Mouse (Mus musculus) embryonic facial prominence, embryonic 15.5 days (tissue): ENCODE measurements around the gene Dnttip1. TPM values are rescaled to one million over a fixed set of nuclear protein-coding genes. Genes with fewer than 3 reads are reported as not detected.

Experiments used
- ATAC-seq: fragments of 200-750 bp; cut with Nextera tagmentation; 2 replicates; pipeline ENCODE4 v1.8.0; 2017; ENCODE audit warnings: low read depth, moderate TSS enrichment; ENCODE audit not compliant: insufficient number of reproducible peaks, low FRiP score, low TSS enrichment
- H3K27ac ChIP-seq: fragments of 300-500 bp; sonication (generic); replicated peaks from 2 replicates; pipeline ENCODE4 v1.5.1; 2015; ENCODE audit warnings: mild to moderate bottlenecking, inconsistent platforms
- H3K27me3 ChIP-seq: fragments of 300-500 bp; sonication (generic); 2 replicates; pipeline ENCODE4 v1.6.1; 2015; ENCODE audit warnings: inconsistent platforms
- H3K36me3 ChIP-seq: fragments of 300-500 bp; sonication (generic); 2 replicates; pipeline ENCODE4 v1.6.1; 2015; ENCODE audit warnings: mild to moderate bottlenecking, inconsistent platforms
- H3K4me1 ChIP-seq: fragments of 300-500 bp; sonication (generic); 2 replicates; pipeline ENCODE4 v1.6.1; 2015; ENCODE audit warnings: inconsistent platforms
- H3K4me2 ChIP-seq: fragments of 300-500 bp; sonication (generic); replicated peaks from 2 replicates; pipeline ENCODE4 v1.6.1; 2015; ENCODE audit warnings: mild to moderate bottlenecking, inconsistent platforms
- H3K4me3 ChIP-seq: fragments of 300-500 bp; sonication (generic); replicated peaks from 2 replicates; pipeline ENCODE4 v1.5.1; 2015; ENCODE audit warnings: mild to moderate bottlenecking, inconsistent platforms
- H3K9ac ChIP-seq: fragments of 300-500 bp; sonication (generic); 2 replicates; pipeline ENCODE4 v1.6.1; 2015; ENCODE audit warnings: inconsistent platforms
- H3K9me3 ChIP-seq: fragments of 300-500 bp; sonication (generic); replicated peaks from 2 replicates; pipeline ENCODE4 v1.6.1; 2016; ENCODE audit warnings: inconsistent platforms
- WGBS: fragments of 180-500 bp; shearing (Covaris S2); methylation state at CpG from one replicate; pipeline ENCODE4 v1.1.7; 2015; 5-methylcytosine and 5-hydroxymethylcytosine counted together
- polyA plus RNA-seq: library from polyadenylated mRNA; unstranded; fragments of >200 nt; fragmentation: Nextera tagmentation; extraction: Ambion mirVana; gene quantifications from 2 replicates; pipeline ENCODE4 v1.2.1, GENCODE M21; 2015

Dnttip1 gene
- polyA plus RNA-seq, 1 experiment from 2014 or later = 66.3 TPM

DNA sequence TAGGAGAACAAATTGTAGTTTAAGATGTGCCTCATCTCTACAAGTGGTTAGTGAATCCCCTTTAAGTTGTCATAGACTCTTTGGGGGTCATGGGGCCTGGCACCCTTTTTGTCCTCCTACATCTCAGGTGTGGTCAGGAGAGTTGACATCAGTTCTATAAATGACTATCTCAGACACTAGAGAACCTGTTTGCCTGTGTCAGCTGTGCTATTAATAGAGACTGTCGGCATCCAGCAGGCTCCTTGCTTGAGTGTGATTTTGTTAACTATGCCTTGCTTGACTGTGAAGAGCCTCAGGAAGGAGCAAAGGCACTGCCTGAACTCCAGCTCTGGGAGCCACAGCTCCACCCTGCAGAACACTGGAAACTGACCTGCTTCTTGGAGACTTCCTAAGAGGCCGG, 9.0 kb downstream of the Dnttip1 start:
- Histone ChIP-seq H3K27me3 (no peaks in the 10 kb centered on the region), H3K36me3 (peaks cover 95% of the 10 kb centered on the region)
- no peak for ATAC-seq

DNA sequence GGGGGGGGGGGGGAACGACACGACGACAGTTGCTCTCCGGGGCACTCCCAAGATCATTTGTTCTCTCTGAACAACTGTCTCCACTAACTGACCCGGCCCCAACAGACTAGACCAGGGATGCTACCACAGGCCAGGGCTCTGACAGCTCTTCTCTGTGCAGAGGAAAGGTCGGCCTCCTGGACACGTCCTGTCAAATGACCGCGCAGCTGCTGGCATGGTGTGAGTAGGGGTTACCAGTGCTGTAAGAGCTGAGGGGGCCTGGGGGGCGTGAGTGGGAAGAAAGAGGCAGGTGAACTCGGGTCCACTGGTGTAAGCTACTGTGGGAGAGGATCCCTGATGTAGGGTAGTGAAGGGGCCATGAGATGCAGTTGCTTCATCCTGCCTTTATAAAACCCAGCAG, 12.1 kb downstream of the Dnttip1 start:
- Histone ChIP-seq H3K4me1 (no peaks in the 10 kb centered on the region), H3K36me3 (peaks cover 98% of the 10 kb centered on the region), H3K9ac (no peak overlapping the region), H3K4me2 (no peak overlapping the region), H3K4me3 (no peak overlapping the region), H3K9me3 (no peaks in the 10 kb centered on the region), H3K27me3 (no peaks in the 10 kb centered on the region), H3K27ac (no peak overlapping the region)
- WGBS = 89% methylated on average over 11 of the region's 11 CpGs
- ATAC-seq = no peak

More for the DNA sequence above, 9.0 kb downstream of the Dnttip1 start:
- WGBS = 89% methylated on average over 2 of the region's 2 CpGs
- no peak overlapping the region for H3K4me3 ChIP-seq
- no peak overlapping the region for H3K4me2 ChIP-seq
- no peak overlapping the region for H3K9ac ChIP-seq
- H3K4me1 ChIP-seq = no peaks in the 10 kb centered on the region
- no peaks in the 10 kb centered on the region for H3K9me3 ChIP-seq
- H3K27ac ChIP-seq = no peak overlapping the region

DNA sequence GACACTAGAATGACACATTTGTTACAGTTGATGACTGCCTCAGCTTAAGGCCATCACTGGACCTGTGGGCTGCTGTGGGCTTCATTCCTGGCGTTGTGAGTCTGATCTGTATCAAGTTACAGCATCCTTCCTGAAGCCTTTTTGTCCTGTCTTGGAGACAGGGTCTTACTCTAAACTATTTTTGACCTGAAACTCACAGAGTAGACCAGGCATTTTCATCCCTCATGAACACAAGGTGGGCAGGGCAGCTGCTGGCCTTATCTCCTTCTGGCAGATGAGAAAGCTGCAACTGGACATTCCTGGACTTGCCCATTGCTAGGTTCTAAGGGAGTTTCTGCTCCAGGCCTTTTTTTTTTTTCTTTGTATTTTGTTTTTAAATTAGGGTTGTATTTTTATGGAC, 12.9 kb downstream of the Dnttip1 start:
- H3K4me1 ChIP-seq = no peaks in the 10 kb centered on the region
- H3K4me3 ChIP-seq = no peak overlapping the region
- no peak overlapping the region for H3K4me2 ChIP-seq
- H3K27ac ChIP-seq = no peak overlapping the region
- ATAC-seq = no peak
- WGBS = 48% methylated on average over 1 of the region's 1 CpGs
- no peaks in the 10 kb centered on the region for H3K27me3 ChIP-seq
- H3K36me3 ChIP-seq = peaks cover 99% of the 10 kb centered on the region
- H3K9ac ChIP-seq = no peak overlapping the region
- H3K9me3 ChIP-seq = no peaks in the 10 kb centered on the region

DNA sequence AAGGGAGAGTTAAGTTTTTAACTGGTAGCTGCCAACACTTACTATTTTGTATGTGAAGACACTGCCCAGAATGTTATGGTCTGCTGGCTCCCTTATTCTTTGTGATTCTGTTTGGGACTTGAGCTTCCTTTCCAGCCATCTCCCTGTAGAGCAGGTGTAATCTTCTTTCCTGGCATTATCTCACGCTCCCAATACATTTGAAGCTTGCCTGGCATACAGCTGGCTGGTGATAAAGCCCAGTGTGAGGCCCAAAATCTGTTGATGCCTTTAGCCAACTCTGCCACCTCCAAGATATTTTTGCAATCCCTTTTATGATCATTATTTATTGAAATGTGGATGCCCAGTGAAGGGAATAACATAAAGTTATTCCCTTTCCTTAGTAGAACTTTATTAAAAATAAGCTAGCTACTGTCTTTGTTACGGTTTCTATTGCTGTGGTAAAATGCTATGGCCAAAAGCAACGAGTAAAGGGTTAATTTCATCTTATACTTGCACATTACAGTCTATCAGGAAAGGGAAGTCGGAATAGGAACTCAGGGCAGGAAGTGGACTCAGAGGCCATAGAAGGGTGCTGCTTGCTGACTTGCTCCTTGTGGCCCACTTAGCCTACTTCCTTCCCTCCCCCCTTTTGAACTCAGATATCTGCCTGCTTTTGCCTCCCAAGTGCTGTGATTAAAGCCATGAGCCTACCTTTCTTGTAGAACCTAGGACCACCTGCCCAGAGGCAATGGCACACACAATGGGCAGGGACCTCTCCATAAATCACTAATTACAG, 14.5 kb downstream of the Dnttip1 start:
- H3K4me1 ChIP-seq = no peaks in the 10 kb centered on the region
- peaks cover 92% of the 10 kb centered on the region for H3K36me3 ChIP-seq
- no peaks in the 10 kb centered on the region for H3K27me3 ChIP-seq
- no peak overlapping the region for H3K9ac ChIP-seq
- no peak overlapping the region for H3K4me3 ChIP-seq
- no peak overlapping the region for H3K4me2 ChIP-seq
- H3K9me3 ChIP-seq = no peaks in the 10 kb centered on the region
- ATAC-seq = no peak
- WGBS = 76% methylated on average over 4 of the region's 4 CpGs
- H3K27ac ChIP-seq = no peak overlapping the region

DNA sequence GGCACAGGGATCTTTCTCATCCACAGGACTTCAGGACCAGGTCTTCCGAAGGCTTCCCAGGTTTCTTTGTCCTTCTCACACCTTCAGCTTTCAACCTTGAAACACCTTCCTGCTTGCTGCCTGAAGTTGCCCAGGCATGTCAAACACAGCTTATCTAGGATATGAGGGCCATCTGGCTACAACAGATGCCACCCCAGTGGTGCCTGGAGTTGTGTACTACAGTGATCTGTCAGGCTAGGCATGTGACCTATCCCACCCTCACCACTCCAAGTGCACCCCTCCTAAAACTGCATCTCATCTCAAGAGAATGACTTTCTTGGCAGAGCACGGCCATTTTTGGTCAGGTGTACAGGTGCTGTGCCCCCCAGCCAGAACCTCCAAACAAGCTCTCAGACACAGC, 15.7 kb downstream of the Dnttip1 start:
- WGBS = 90% methylated on average over 2 of the region's 2 CpGs
- no peak overlapping the region for H3K4me2 ChIP-seq
- H3K36me3 ChIP-seq = peaks cover 92% of the 10 kb centered on the region
- no peaks in the 10 kb centered on the region for H3K4me1 ChIP-seq
- H3K27me3 ChIP-seq = no peaks in the 10 kb centered on the region
- no peak overlapping the region for H3K27ac ChIP-seq
- no peak for ATAC-seq
- H3K9ac ChIP-seq = no peak overlapping the region
- no peak overlapping the region for H3K4me3 ChIP-seq
- H3K9me3 ChIP-seq = no peaks in the 10 kb centered on the region

DNA sequence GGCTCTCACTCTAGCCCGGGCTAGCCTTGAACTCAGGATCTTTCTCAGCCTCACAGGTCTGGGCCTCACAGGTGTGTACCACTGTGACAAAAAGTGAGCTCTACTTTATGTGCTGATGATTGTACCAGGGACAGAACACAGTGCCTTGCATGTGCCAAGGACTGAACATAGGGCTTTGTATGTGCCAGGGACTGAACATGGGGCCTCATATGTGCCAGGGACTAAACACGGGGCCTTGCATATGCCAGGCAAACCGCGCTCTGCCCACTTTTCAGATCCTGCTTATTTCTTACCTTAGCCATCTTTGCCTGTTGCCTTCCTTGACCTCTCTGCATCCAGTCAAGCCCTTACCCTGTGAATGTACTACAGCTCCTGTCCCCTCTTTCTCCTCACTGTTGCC, 16.2 kb downstream of the Dnttip1 start:
- Histone ChIP-seq H3K4me2 (no peak overlapping the region), H3K36me3 (peaks cover 92% of the 10 kb centered on the region), H3K9ac (no peak overlapping the region), H3K9me3 (no peaks in the 10 kb centered on the region), H3K4me3 (no peak overlapping the region), H3K27me3 (no peaks in the 10 kb centered on the region), H3K4me1 (no peaks in the 10 kb centered on the region), H3K27ac (no peak overlapping the region)
- ATAC-seq = no peak
- 95% methylated on average over 4 of the region's 4 CpGs for WGBS

DNA sequence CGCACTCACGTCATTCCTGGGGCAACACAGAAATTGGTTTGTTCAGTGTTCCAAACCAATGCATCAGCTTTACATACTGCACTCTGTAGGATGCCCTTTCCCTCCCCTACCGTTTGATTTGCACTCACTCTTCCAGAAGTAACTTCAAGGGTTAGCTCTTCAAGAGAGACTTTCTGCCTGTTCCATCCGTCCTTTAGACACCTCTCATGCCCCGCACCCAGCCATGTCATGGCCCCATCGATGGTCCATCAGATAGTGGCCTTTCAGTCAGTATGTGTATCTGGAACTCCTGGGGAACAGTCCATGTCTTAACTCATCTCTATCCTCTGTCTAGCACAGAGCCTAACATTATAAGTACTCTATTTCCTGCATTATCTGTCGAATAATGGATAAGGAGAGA, 16.8 kb downstream of the Dnttip1 start:
- H3K27me3 ChIP-seq = no peaks in the 10 kb centered on the region
- no peak for ATAC-seq
- H3K27ac ChIP-seq = no peak overlapping the region
- no peak overlapping the region for H3K9ac ChIP-seq
- H3K4me2 ChIP-seq = no peak overlapping the region
- H3K4me3 ChIP-seq = no peak overlapping the region
- H3K4me1 ChIP-seq = no peaks in the 10 kb centered on the region
- WGBS = 88% methylated on average over 7 of the region's 7 CpGs
- peaks cover 93% of the 10 kb centered on the region for H3K36me3 ChIP-seq
- H3K9me3 ChIP-seq = no peaks in the 10 kb centered on the region

DNA sequence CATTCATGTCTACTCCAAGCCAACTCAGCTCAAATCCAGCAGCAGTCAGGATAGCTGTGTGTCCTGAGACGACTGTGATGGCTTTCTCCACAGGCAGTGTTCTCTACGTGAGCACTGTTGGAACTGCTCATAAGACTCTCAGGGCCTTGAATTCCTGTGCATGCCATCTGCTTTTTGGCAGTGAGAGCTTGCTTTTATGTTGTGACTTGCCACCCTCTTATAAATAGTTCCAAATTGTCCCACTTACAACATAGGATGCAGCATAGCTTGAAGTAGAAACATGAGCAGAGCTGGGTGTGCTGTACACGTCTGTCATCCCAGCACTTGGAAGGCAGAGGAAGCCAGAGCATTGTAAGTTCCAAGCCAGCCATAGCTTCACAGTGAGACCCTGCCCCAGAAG, 20.1 kb downstream of the Dnttip1 start:
- H3K36me3 ChIP-seq = peaks cover 67% of the 10 kb centered on the region
- no peak overlapping the region for H3K27ac ChIP-seq
- H3K9ac ChIP-seq = no peak overlapping the region
- H3K4me3 ChIP-seq = no peak overlapping the region
- H3K4me1 ChIP-seq = peaks cover 10% of the 10 kb centered on the region
- H3K27me3 ChIP-seq = no peaks in the 10 kb centered on the region
- 63% methylated on average over 3 of the region's 3 CpGs for WGBS
- no peak for ATAC-seq
- H3K4me2 ChIP-seq = no peak overlapping the region
- no peaks in the 10 kb centered on the region for H3K9me3 ChIP-seq

DNA sequence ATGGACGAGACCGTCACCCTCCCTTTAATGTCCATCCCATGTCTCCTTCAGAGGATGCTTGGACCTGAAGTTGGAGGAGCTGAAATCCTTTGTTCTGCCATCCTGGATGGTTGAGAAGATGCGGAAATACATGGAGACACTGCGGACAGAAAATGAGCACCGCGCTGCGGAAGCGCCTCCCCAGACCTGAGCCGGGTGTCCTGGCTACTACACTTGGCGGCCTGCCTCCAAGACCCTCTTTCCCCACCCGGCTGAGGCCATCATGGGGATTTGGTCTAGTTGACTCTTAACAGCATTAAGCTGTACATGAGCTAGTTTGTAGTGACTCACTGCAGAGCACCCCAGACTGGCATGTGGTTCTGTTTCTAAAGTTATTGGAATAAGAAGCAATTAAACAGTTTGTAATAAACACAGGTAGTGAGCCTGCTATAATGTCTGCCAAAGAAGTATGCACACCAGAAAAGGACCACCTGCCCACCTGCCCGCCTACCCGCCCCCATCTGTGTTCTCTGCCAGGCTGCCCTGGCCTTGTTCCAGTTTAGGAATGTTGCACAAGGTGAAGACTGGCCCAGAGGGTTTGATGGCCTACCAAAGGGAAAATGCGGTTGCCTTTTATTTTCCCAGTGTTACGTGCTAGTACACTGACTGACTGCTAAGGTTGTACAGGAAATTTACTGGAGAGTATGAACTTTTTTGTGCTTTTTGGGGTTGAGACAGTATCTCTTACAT, 22.2 kb downstream of the Dnttip1 start:
- Histone ChIP-seq H3K36me3 (peaks cover 61% of the 10 kb centered on the region), H3K4me1 (peaks cover 26% of the 10 kb centered on the region), H3K9me3 (no peaks in the 10 kb centered on the region), H3K4me2 (no peak overlapping the region), H3K27me3 (no peaks in the 10 kb centered on the region), H3K27ac (0 out of 2 replicates have a peak overlapping the region, but pooled peaks have one; percentile 35), H3K9ac (no peak overlapping the region), H3K4me3 (no peak overlapping the region)
- 93% methylated on average over 15 of the region's 15 CpGs for WGBS
- no peak for ATAC-seq

DNA sequence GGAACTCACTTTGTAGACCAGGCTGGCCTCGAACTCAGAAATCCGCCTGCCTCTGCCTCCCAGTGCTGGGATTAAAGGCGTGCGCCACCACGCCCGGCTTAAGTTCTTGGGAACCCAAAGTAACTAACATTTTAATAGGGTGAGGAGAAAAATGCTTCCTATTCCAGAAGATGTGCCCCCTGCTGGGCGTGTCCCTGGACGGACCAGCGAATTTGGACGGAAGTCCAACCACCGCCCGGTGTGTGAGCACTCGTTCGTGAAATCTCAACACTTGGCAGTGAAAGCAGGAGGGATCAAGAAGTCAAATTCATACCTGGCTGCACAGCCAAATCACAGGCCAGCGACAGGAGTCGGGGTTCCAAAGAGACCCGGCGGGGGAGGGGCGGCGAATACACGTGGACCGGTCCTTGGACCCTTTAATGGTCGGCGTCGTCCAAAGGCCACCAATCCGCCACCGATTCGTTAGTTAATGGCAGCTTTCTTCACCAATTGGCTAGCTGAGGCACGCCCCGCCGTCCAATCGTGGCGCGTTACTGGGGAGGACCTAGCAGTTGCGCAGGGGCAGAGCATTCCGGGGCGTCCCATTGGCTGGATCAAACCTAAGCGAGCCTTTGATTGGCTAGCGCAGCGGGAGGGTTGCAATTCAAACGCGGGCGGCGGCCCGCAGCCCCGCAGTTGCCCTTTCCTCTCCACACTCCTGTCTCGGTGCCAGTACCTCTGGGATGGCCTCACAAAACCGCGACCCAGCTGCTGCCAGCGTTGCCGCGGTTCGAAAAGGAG, 23.7 kb downstream of the Dnttip1 start, which contains the start of gene Ube2c:
Gene Ube2c (plus strand): TSS at position 641 of the 780 bp plus-strand sequence.
- Histone ChIP-seq H3K4me3 (peak within 1 kb of the TSS; percentile 66), H3K27me3 (no peaks in the 10 kb centered on the region), H3K4me1 (peaks cover 30% of the 10 kb centered on the region), H3K27ac (peak within 1 kb of the TSS; percentile 65), H3K4me2 (peak within 1 kb of the TSS; percentile 96), H3K36me3 (peaks cover 56% of the 10 kb centered on the region), H3K9ac (peak within 1 kb of the TSS; percentile 53), H3K9me3 (no peaks in the 10 kb centered on the region)
- WGBS = 2% methylated on average over 53 of the region's 53 CpGs
- ATAC-seq = peak; percentile 98

DNA sequence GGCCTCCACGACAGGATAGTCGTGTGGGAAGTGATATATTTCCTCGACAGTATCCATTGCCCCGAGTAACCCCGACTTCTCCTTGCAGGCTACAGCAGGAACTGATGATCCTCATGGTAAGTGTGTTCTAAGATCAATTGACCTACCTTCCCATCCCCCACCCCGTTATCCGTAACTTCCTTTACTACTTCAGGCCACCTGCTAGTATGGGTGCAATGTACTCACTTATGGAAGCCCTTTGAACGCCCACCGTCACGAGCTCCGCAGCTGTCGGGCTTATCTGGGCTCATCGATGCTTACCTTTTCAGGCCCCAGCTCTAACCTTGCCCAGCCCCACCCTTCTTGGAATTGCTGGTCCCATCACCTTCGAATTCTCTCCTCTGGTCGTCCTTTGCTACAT, 24.5 kb downstream of the Dnttip1 start:
- peak overlapping the region; percentile 66 for H3K4me3 ChIP-seq
- H3K27ac ChIP-seq = peak overlapping the region; percentile 36; the same call in 1 of the 2 replicates
- ATAC-seq = no peak
- 3% methylated on average over 15 of the region's 15 CpGs for whole genome bisulfite sequencing
- peak overlapping the region; percentile 53 for H3K9ac ChIP-seq
- peaks cover 49% of the 10 kb centered on the region for H3K36me3 ChIP-seq
- H3K4me1 ChIP-seq = peaks cover 30% of the 10 kb centered on the region
- peak overlapping the region; percentile 96 for H3K4me2 ChIP-seq
- H3K27me3 ChIP-seq = no peaks in the 10 kb centered on the region
- no peaks in the 10 kb centered on the region for H3K9me3 ChIP-seq
